Mouse (Mus musculus): ENCODE measurements around the gene Nkx3-2. TPM values are rescaled to one million over a fixed set of nuclear protein-coding genes. Genes with fewer than 3 reads are reported as not detected.

The Nkx3-2 gene
- polyA plus RNA-seq (2012; rRNA removed), result 0.01 TPM in 2 replicates

DNA sequence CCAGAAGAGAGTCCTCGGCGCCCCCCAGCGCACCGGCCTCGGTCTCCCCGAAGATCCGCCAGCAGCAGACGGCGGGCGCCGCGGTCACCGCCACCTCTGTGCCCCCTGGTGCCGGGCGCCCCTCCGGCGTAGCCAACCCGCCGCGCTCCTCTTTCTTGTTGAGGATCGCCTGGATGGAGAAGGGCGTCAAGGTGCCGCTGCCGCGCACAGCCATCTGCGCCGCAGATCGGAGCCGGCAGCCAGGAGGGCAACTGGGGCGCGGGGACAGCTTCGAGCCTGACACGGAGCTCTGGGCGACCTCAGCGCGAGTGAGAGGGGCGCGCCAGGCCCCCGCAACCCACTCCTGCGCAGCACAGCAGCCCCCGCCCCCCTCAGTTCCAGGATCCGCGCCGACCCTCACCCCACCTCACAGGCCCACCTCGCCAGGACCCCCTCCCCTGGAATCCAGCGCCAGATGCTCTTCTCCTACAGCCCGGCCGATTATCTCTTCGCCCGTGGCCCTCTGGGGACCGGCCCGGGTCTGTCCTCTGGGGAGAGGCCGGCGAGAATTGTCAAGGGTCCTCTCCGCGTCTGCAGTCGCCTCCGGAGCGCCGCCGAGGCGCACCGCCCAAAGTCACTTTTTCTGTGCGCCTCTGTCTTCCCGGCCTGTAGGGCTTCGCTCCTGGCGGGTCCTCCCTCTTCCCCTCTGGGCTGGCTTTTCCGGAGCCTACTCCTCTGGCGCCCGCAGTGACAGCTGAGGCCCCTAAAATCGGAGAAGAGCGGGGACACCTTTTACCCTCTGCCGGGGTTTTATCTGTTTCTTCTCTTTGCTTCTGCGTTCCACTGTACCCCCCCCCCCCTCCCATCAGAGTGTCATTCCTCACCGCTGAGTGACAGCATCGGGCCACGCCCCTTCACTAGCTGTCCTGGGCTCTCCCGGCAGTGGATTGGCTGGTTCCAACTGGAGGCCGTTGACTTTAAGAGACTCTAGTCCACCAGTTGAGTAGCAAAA is at the start of gene Nkx3-2:
Gene Nkx3-2 (minus strand): TSS at position 771 of the 991 bp plus-strand sequence.

Other genes starting within 250 kb of the Nkx3-2 start
- gene Rab28, start 56.3 kb downstream of the Nkx3-2 start, polyA plus RNA-seq (2012; rRNA removed), result 11.9 and 12.3 TPM in 2 replicates
- 2.8 and 3.4 TPM in 2 replicates for gene Bod1l, start 79.8 kb upstream of the Nkx3-2 start, polyA plus RNA-seq (2012; rRNA removed)

All from liver, embryonic 18 days (tissue).